Mouse (Mus musculus): ENCODE data around the gene Brd4. TPM values are rescaled to one million over a fixed set of nuclear protein-coding genes. Genes with fewer than 3 reads are reported as not detected.
"Not testable (repeated sequence)": the region's sequence is repeated elsewhere in the genome, so short reads cannot be mapped to it uniquely, and the experiment has no call there.

Brd4 gene
- polyA plus RNA-seq, 1 experiment from 2014 or later: 84.5 TPM

GRCm38 (mm10) chr17:32211554-32211953 is 73.0 kb downstream of the Brd4 start:
- not testable (repeated sequence) for H3K27ac ChIP-seq; H3K4me2 ChIP-seq; H3K9ac ChIP-seq; ATAC-seq; H3K27me3 ChIP-seq; H3K9me3 ChIP-seq (replicated peaks); H3K4me1 ChIP-seq; H3K4me3 ChIP-seq
- peaks cover 96% of the 10 kb centered on the region for H3K36me3 ChIP-seq (ENCODE audit: poor library complexity, severe bottlenecking)
- 97% methylated on average over 6 of the region's 6 CpGs for WGBS

- no peak overlapping the region for H3K9ac ChIP-seq
- no peaks in the 10 kb centered on the region for H3K4me1 ChIP-seq
- no peaks in the 10 kb centered on the region for H3K27me3 ChIP-seq
- no peaks in the 10 kb centered on the region for H3K9me3 ChIP-seq (replicated peaks)
- ATAC-seq: peak; percentile 50; the same call in 1 of the 2 replicates
- H3K27ac ChIP-seq: no peak overlapping the region
- H3K4me2 ChIP-seq: no peak overlapping the region
- peaks cover 98% of the 10 kb centered on the region for H3K36me3 ChIP-seq (ENCODE audit: poor library complexity, severe bottlenecking)
- no peak overlapping the region for H3K4me3 ChIP-seq
- WGBS: 23% methylated on average over 3 of the region's 3 CpGs
These were observed 74.8 kb downstream of the Brd4 start for GRCm38 (mm10) chr17:32209752-32210151.

GRCm38 (mm10) chr17:32209144-32209543 is 75.4 kb downstream of the Brd4 start:
- 79% methylated on average over 6 of the region's 6 CpGs for WGBS
- Histone ChIP-seq H3K36me3 (ENCODE audit: poor library complexity, severe bottlenecking) (peaks cover 98% of the 10 kb centered on the region), H3K4me1 (no peaks in the 10 kb centered on the region), H3K4me3 (no peak overlapping the region), H3K27ac (no peak overlapping the region), H3K4me2 (no peak overlapping the region), H3K9me3 (replicated peaks) (no peaks in the 10 kb centered on the region), H3K9ac (no peak overlapping the region), H3K27me3 (no peaks in the 10 kb centered on the region)
- no peak for ATAC-seq

- ATAC-seq: no peak
- WGBS: 88% methylated on average over 5 of the region's 5 CpGs
- Histone ChIP-seq H3K27ac (no peak overlapping the region), H3K9ac (no peak overlapping the region), H3K36me3 (ENCODE audit: poor library complexity, severe bottlenecking) (peaks cover 98% of the 10 kb centered on the region), H3K27me3 (no peaks in the 10 kb centered on the region), H3K4me3 (no peak overlapping the region), H3K4me1 (no peaks in the 10 kb centered on the region), H3K4me2 (no peak overlapping the region), H3K9me3 (replicated peaks) (no peaks in the 10 kb centered on the region)
These were observed 76.8 kb downstream of the Brd4 start for GRCm38 (mm10) chr17:32207586-32208245.

- Histone ChIP-seq H3K9ac (no peak overlapping the region), H3K4me1 (no peaks in the 10 kb centered on the region), H3K4me3 (no peak overlapping the region), H3K9me3 (replicated peaks) (no peaks in the 10 kb centered on the region), H3K27ac (no peak overlapping the region), H3K27me3 (no peaks in the 10 kb centered on the region), H3K36me3 (ENCODE audit: poor library complexity, severe bottlenecking) (peaks cover 98% of the 10 kb centered on the region), H3K4me2 (no peak overlapping the region)
- no peak for ATAC-seq
- 91% methylated on average over 3 of the region's 3 CpGs for WGBS
These were observed 79.2 kb downstream of the Brd4 start for GRCm38 (mm10) chr17:32205345-32205744.

GRCm38 (mm10) chr17:32202972-32203371 is 81.5 kb downstream of the Brd4 start:
- no peak overlapping the region for H3K4me2 ChIP-seq
- H3K4me1 ChIP-seq: no peaks in the 10 kb centered on the region
- H3K36me3 ChIP-seq (ENCODE audit: poor library complexity, severe bottlenecking): peaks cover 98% of the 10 kb centered on the region
- H3K9me3 ChIP-seq (replicated peaks): no peaks in the 10 kb centered on the region
- 84% methylated on average over 3 of the region's 3 CpGs for WGBS
- H3K4me3 ChIP-seq: no peak overlapping the region
- H3K9ac ChIP-seq: no peak overlapping the region
- ATAC-seq: no peak
- H3K27ac ChIP-seq: no peak overlapping the region
- no peaks in the 10 kb centered on the region for H3K27me3 ChIP-seq

- H3K4me3 ChIP-seq: no peak overlapping the region
- H3K9me3 ChIP-seq (replicated peaks): no peaks in the 10 kb centered on the region
- no peak overlapping the region for H3K9ac ChIP-seq
- H3K4me2 ChIP-seq: no peak overlapping the region
- no peak overlapping the region for H3K27ac ChIP-seq
- 87% methylated on average over 4 of the region's 5 CpGs for WGBS
- H3K36me3 ChIP-seq (ENCODE audit: poor library complexity, severe bottlenecking): peaks cover 100% of the 10 kb centered on the region
- no peak for ATAC-seq
- no peaks in the 10 kb centered on the region for H3K27me3 ChIP-seq
- H3K4me1 ChIP-seq: no peaks in the 10 kb centered on the region
These were observed 83.4 kb downstream of the Brd4 start for GRCm38 (mm10) chr17:32201086-32201485.

GRCm38 (mm10) chr17:32199796-32200195 is 84.7 kb downstream of the Brd4 start:
- Histone ChIP-seq H3K36me3 (ENCODE audit: poor library complexity, severe bottlenecking) (peaks cover 96% of the 10 kb centered on the region), H3K27me3 (no peaks in the 10 kb centered on the region), H3K9me3 (replicated peaks) (no peaks in the 10 kb centered on the region), H3K4me2 (no peak overlapping the region), H3K27ac (no peak overlapping the region), H3K4me3 (no peak overlapping the region), H3K9ac (no peak overlapping the region), H3K4me1 (no peaks in the 10 kb centered on the region)
- WGBS: 97% methylated on average over 2 of the region's 2 CpGs
- no peak for ATAC-seq

- ATAC-seq: no peak
- Histone ChIP-seq H3K27me3 (no peaks in the 10 kb centered on the region), H3K27ac (no peak overlapping the region), H3K4me2 (no peak overlapping the region), H3K9me3 (replicated peaks) (no peaks in the 10 kb centered on the region), H3K4me1 (no peaks in the 10 kb centered on the region), H3K9ac (no peak overlapping the region), H3K36me3 (ENCODE audit: poor library complexity, severe bottlenecking) (peaks cover 69% of the 10 kb centered on the region), H3K4me3 (no peak overlapping the region)
- 83% methylated on average over 14 of the region's 14 CpGs for WGBS
These were observed 87.4 kb downstream of the Brd4 start for GRCm38 (mm10) chr17:32197156-32197555.

- Histone ChIP-seq H3K4me3 (no peak overlapping the region), H3K36me3 (ENCODE audit: poor library complexity, severe bottlenecking) (peaks cover 55% of the 10 kb centered on the region), H3K27ac (no peak overlapping the region), H3K27me3 (no peaks in the 10 kb centered on the region), H3K4me1 (no peaks in the 10 kb centered on the region), H3K9ac (no peak overlapping the region), H3K9me3 (replicated peaks) (no peaks in the 10 kb centered on the region), H3K4me2 (no peak overlapping the region)
- no peak for ATAC-seq
- 92% methylated on average over 5 of the region's 5 CpGs for WGBS
These were observed 88.8 kb downstream of the Brd4 start for GRCm38 (mm10) chr17:32195725-32196124.

- no peak overlapping the region for H3K27ac ChIP-seq
- H3K9ac ChIP-seq: no peak overlapping the region
- no peak overlapping the region for H3K4me3 ChIP-seq
- 81% methylated on average over 5 of the region's 5 CpGs for WGBS
- no peak for ATAC-seq
- H3K27me3 ChIP-seq: peaks cover 18% of the 10 kb centered on the region
- no peaks in the 10 kb centered on the region for H3K9me3 ChIP-seq (replicated peaks)
- H3K36me3 ChIP-seq (ENCODE audit: poor library complexity, severe bottlenecking): peaks cover 28% of the 10 kb centered on the region
- no peak overlapping the region for H3K4me2 ChIP-seq
- H3K4me1 ChIP-seq: peaks cover 11% of the 10 kb centered on the region
These were observed 91.5 kb downstream of the Brd4 start for GRCm38 (mm10) chr17:32193010-32193409.

GRCm38 (mm10) chr17:32189850-32190249 is 94.7 kb downstream of the Brd4 start:
- Histone ChIP-seq H3K36me3 (ENCODE audit: poor library complexity, severe bottlenecking) (no peaks in the 10 kb centered on the region), H3K9ac (no peak overlapping the region), H3K4me3 (no peak overlapping the region), H3K9me3 (replicated peaks) (no peaks in the 10 kb centered on the region), H3K27me3 (peaks cover 19% of the 10 kb centered on the region), H3K4me1 (peaks cover 11% of the 10 kb centered on the region), H3K4me2 (peak overlapping the region; percentile 70), H3K27ac (no peak overlapping the region)
- 17% methylated on average over 5 of the region's 5 CpGs for WGBS
- no peak for ATAC-seq
